Mouse (Mus musculus): ENCODE data around the gene Tspan3.

The Tspan3 gene

DNA sequence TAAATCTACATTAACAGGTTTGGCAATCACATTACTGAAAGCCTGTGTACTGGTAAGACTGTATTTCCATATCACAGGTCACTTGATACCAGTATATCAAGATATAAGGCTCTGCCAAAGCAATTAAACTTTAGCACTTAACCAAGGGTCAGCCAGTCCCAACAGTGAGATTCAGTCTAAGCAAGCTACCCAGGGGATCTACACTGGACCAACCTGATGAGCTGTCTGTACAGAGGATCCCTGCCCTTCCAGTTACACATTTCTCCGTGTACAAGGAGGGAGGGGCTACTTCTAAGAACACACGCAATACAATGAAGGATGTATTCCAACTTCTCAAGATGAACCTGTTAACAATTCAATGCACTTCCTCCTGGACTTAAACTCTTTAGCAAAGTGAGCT, 7.2 kb downstream of the Tspan3 start:
- in situ Hi-C loops (cut with MboI, MseI), result no loop called here

DNA sequence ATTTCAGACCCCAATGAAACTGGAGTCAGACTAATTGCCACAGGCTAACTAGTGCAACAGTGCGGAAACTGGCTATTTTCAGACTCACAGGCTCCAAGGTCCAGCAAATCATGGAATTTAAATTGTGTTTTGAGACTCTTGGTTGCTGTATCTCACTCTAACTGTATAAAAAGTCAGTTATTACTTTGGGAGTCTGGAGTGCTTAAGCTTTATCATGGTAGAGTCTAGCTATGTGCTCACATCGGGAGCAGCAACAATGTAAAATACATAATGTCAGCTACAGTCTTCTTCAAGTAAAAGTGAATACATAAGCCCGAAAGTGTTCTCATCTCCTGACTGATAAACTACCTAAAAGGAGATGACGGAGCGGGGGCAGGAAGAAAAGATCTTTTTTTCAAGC, 10.7 kb downstream of the Tspan3 start:
- in situ Hi-C loops (cut with MboI, MseI), result no loop called here

DNA sequence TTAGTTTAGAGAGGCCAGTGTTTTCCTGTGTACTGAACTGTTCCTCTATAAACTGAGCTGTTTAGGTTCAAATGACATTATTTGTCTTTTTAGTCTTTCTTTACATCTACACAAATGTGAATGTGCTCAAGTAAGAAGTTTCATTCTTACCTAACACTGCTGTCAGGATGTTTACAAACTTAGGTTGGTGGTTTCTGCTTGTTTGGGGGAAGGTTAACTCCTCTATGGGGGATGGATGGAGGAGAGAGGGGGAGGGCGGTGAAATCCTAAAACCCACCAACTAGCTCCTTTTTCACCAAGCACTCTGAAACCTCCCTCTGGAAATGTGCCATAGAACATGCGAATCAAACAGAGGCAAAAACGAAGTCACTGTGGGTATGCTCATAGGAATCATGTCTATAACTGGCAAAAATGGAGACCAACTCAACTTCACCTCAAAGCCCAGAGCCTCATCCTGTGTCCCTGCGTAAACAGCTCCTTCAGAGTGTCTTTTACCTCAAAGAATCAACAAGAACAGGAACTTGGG, 12.7 kb downstream of the Tspan3 start:
- in situ Hi-C loops (cut with MboI, MseI), result no loop called here

- in situ Hi-C loops (cut with MboI, MseI), result no loop called here
Measured at GRCm38 (mm10) chr9:56151745-56152481, 13.4 kb downstream of the Tspan3 start.

DNA sequence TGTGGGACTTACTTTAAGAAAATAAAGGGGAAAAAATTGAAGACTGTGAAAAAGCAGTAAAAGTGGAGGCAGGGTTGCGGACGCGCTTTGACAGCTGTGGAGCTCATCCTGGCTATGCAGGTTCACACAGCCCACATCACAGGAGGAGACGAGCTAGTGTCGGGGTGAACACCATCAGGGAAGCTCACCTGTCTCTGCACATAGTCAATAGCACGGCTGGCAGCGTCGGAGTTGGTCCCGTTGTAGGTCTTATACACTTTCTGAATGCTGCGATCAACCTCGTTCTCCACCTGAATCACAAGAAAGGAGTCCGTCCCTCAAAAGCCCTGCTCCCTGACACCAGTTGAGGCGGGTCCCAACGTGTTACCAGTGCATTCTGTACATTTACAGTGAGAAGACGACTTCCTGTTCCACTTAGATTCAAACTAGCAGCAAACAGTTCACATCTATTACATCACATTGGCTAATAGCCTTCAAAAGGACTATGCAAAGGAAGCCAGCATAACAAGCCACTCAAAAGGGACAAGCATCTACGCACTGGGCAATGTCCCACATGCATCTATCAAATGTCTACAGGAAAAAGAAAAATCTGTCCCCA, 18.9 kb downstream of the Tspan3 start:
- in situ Hi-C loops (cut with MboI, MseI), result no loop called here

DNA sequence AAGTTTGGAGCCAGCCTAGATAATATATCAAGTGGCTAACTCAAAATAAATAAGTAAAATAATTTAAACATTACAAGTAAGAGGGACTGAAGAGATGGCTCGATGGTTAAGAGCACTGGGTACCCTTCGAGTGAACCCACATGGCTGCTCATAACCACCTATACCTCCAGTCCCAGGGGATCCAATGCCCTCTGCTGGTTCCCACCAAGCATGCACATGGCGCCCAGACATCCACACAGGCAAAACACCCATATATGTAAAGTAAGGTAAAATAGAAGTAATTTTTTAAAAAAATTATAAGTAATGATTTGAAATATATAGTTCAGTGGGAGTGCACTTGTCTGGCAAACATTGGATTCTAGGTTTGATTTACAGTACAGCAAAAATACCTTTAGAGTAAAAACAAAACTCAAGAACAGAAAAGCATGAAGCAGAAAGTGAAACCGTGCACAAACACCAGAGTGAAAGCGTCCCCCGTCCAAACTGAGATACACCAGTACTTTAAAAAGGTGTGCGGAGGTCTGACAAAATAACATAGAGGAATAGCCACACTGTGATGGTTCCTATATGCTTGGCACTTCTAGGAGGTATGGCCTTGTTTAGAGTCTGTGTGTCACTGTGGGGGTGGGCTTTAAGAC, 20.8 kb downstream of the Tspan3 start:
- in situ Hi-C loops (cut with MboI, MseI), result no loop called here

- in situ Hi-C loops (cut with MboI, MseI), result no loop called here
Measured at GRCm38 (mm10) chr9:56141776-56142175, 23.5 kb downstream of the Tspan3 start.

DNA sequence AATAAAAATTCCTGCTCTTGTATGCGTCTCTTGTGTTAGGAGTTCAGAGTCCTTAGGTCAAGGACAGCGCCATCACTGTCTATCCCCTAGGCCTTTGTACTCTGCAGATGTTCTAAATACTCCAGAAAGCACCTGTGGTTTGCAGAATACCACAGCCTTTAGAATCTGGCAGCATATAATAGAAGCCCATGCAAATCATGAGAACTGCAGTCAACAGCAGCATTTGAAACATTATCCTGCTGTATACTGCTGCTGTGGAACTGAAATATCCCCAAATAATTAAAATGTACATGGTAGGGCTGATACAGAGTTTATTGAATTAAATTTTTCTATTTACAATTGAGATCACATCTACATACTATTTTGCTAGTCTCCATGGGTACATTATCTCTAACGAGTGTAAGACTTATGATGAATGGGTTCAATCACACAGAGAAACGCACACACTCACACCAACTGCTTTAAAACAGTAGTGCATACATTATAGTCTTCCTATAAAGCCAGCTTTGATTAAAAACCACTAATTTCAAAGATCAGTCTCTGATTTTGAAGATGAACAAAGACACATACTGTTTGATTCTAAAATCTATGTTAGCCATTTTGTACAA, 29.6 kb downstream of the Tspan3 start:
- in situ Hi-C loops (cut with MboI, MseI), result no loop called here

DNA sequence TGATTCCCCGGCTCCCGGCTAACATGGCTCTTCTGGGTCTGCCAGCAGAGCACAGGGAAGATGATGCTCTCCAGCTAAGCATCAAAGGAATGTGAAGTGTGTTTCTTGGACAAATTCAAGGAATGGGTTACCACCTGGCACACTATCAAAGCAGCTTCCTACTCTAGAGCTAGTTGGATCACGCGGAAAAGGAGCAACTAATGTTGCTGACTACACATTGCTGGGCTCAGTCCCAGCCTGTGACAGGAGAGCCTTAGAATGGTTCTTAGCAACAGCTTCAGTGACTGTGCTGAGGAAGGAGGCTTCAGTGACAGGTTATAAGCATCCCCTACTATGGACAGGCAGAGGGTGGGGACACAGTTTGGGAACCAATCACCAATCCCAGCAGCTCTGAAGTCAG, 30.7 kb downstream of the Tspan3 start:
- in situ Hi-C loops (cut with MboI, MseI), result no loop called here

GRCm38 (mm10) chr9:56133970-56134369, 31.3 kb downstream of the Tspan3 start:
- in situ Hi-C loops (cut with MboI, MseI), result no loop called here

GRCm38 (mm10) chr9:56131813-56132525, 33.3 kb downstream of the Tspan3 start:
- in situ Hi-C loops (cut with MboI, MseI), result no loop called here

GRCm38 (mm10) chr9:56130536-56130935, 34.7 kb downstream of the Tspan3 start:
- in situ Hi-C loops (cut with MboI, MseI), result no loop called here

- in situ Hi-C loops (cut with MboI, MseI), result no loop called here
Measured at GRCm38 (mm10) chr9:56129951-56130350, 35.3 kb downstream of the Tspan3 start.

GRCm38 (mm10) chr9:56128331-56128730, 36.9 kb downstream of the Tspan3 start:
- in situ Hi-C loops (cut with MboI, MseI), result no loop called here

GRCm38 (mm10) chr9:56126453-56127173, 38.7 kb downstream of the Tspan3 start:
- in situ Hi-C loops (cut with MboI, MseI), result no loop called here

DNA sequence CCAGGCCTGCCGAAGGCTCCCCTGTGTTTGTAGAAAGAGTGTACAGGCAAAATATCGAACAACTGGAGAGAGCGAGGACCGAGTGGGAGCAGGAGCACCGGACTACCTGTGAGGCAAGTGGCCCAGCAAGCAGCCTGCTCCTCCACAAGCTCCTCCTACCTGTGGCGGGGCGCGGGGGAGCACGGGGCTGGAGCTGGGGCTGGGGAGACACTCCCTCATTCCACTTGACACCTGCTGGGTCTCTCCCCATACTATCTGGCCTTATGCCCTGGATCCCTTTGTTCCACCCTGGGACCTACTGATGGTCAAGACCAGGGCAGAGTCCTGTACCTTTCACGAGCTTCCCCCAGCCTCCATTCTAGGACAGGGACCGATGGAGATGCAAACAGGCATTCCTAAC, 40.7 kb downstream of the Tspan3 start:
- in situ Hi-C loops (cut with MboI, MseI), result no loop called here

GRCm38 (mm10) chr9:56123613-56124012, 41.7 kb downstream of the Tspan3 start:
- in situ Hi-C loops (cut with MboI, MseI), result no loop called here

DNA sequence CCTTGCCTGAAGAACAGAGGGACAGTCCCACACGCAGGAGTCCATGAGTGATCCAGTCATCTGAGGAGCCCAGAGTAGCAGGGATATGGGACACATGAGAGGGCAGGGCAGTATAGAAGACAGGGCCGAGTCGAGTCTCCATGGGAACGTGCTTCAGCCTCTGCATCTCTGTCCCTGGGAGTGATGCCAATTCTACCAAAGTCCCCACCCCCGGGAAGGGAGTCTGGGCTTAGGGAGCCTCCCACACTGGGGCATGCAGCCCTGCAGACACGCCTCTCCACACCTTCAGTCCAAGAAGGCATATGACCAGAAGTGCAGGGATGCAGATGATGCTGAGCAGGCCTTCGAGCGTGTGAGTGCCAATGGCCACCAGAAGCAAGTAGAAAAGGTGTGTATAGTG, 42.3 kb downstream of the Tspan3 start:
- in situ Hi-C loops (cut with MboI, MseI), result no loop called here

DNA sequence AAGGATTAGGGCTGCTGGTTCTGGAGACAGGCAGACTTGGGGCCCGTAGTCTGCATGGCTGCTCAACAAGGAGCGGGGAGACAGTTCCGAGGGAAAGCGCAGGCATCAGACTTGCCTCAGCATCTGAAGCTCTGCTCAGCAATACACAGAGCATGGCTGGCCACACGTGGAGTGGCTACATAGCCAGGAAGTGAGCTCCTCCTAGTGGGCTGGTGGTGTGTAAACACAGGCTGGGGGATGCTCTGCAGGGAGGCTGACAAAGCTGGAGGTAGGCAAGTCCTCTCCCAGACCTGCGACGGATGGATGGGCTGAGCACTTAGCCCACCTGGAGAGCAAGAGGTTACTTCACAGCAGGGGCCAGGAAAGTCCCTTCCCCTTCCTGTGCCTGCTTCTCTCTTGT, 44.2 kb downstream of the Tspan3 start:
- in situ Hi-C loops (cut with MboI, MseI), result no loop called here

GRCm38 (mm10) chr9:56119651-56120050, 45.6 kb downstream of the Tspan3 start:
- in situ Hi-C loops (cut with MboI, MseI), result no loop called here

- in situ Hi-C loops (cut with MboI, MseI), result no loop called here
Measured at GRCm38 (mm10) chr9:56118582-56118981, 46.7 kb downstream of the Tspan3 start.

All from T-helper 2 cell (primary cell).